In genomic region chr7:110061199-110061751, GRCm38 (mm10) we compare ENCODE assay signal across 8 mouse cellular contexts. TPM values are rescaled to one million over a fixed set of nuclear protein-coding genes. Genes with fewer than 3 reads are reported as not detected.
DNase-seq lines count a peak whose midpoint lies in the region; ATAC-seq lines count a peak whose summit lies in the region.

Zfp143 (plus strand) TSS chr7:110061217.

- ATAC-seq in hindbrain, embryonic 12.5 days (ENCODE audit: low FRiP score) = peak; percentile 99

- H3K9ac ChIP-seq in hindbrain, embryonic 12.5 days = peak within 1 kb of the TSS; percentile 95

- no peaks in the 10 kb centered on the region for H3K9me3 ChIP-seq in hindbrain, embryonic 12.5 days (replicated peaks)

- H3K4me3 ChIP-seq in hindbrain, embryonic 12.5 days = peak within 1 kb of the TSS; percentile 69

- peak; percentile 98 for DNase-seq in NIH3T3 (ENCODE audit: low read depth)
- peak; percentile 100 for DNase-seq in cerebellum, postnatal 10 days
- peak; percentile 100 for DNase-seq in frontal cortex, postnatal 10 days (ENCODE audit: low spot score in 2 of 2)
- DNase-seq in layer of hippocampus, postnatal 14 days (ENCODE audit: low spot score in 2 of 2) = peak; percentile 100
- peak; percentile 100 for DNase-seq in lung, postnatal 14 days
- DNase-seq in retina, adult 2 months (ENCODE audit: low read depth, low spot score) = peak; percentile 100
- peak; percentile 100 for DNase-seq in thymus, postnatal 36 days

- peaks cover 11% of the 10 kb centered on the region for H3K4me1 ChIP-seq in hindbrain, embryonic 12.5 days

- H3K27me3 ChIP-seq in hindbrain, embryonic 12.5 days = no peaks in the 10 kb centered on the region

- peak within 1 kb of the TSS; percentile 67 for H3K4me2 ChIP-seq in hindbrain, embryonic 12.5 days (replicated peaks)

- under 1% methylated on average over 34 of the region's 34 CpGs for WGBS in hindbrain, embryonic 12.5 days

- H3K36me3 ChIP-seq in hindbrain, embryonic 12.5 days = peaks cover 13% of the 10 kb centered on the region

- H3K27ac ChIP-seq in hindbrain, embryonic 12.5 days = peak within 1 kb of the TSS; percentile 100

RNA-seq across cellular contexts. Expression of gene Zfp143, which starts in this region (rescaled TPM):
- 23.5 and 23.7 TPM in 2 replicates for polyA plus RNA-seq in hindbrain, embryonic 12.5 days (2016; fragmentation: Nextera tagmentation; extraction: Ambion mirVana)
- 10 to 100 TPM; 10.1 to 10.9 TPM for total RNA-seq in layer of hippocampus, postnatal 14 days (2021)

Comparison
In these comparisons a context has a peak if more than half of its experiments do, and no peak if none do; other contexts are left out.
1. Peak in every context shown above with its lines: DNase-seq, ATAC-seq, H3K4me3 ChIP-seq and H3K27ac ChIP-seq.